Mouse (Mus musculus) ES-Bruce4 (cell line): ENCODE data around the gene Tmem247.
A peak's percentile ranks its signal among the peaks of the same experiment; 100 is the strongest.

Experiments
- CTCF ChIP-seq: IDR thresholded peaks from one replicate; pipeline ENCODE4 v1.8.1; 2011; ENCODE audit warnings: low read depth, low read length
- EP300 ChIP-seq: IDR thresholded peaks from 2 replicates; pipeline ENCODE4 v1.6.1; 2011; ENCODE audit warnings: low read depth, low read length; ENCODE audit not compliant: insufficient read depth
- POLR2A ChIP-seq: IDR thresholded peaks from one replicate; pipeline ENCODE4 v1.8.1; 2011; ENCODE audit warnings: low read length; ENCODE audit not compliant: insufficient read depth

DNA sequence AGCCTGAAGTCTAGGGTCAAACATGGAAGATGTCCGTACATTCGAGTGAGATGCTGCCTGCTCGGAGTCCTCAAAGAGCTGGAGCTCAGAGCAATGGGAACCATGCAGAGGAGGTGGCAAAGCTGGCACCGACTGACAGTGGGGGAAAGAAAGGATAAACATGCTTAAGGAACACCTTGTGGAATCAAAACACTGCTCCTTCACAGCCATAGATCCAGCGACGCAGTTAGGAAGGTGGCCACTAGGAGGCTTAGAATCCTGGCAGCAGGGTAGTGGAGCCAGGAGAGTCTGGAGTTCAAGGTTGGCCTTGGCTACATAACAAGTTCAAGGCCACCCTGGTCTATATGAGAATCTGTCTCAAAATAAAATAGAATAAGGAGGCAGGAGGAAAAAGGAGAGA, 10.5 kb upstream of the Tmem247 start:
- TF ChIP-seq POLR2A, result no peak
- TF ChIP-seq CTCF, result peak; percentile 35
- no peak for TF ChIP-seq EP300
